Mouse (Mus musculus): ENCODE results near the gene Nav2.

DNA sequence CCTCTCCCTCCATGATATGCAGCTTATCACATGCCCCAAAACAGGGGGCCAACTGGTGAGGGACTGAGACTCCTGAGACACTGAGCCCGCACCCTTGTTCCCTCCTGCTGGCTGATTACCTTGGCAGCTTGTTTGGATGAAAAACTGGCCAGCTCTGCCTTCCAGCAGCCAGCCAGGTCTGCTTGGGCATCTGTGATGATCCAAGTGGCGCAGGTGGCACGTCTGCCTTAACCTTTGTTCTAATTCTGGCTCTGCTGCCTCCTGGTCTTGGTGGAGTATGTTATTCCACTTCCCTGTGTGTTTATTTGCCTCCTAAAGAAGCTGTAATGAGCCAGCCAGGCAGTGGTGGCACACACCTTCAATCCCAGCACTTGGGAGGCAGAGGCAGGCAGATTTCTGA lies 296.3 kb downstream of the Nav2 start:
- TF ChIP-seq CTCF (IDR thresholded peaks at IDR 0.05; ENCODE audit: low read depth, low read length) (no peak), TAL1 (conservative IDR thresholded peaks at IDR 0.05; ENCODE audit: low read depth, low read length) (no peak), GATA1 (IDR thresholded peaks at IDR 0.05; ENCODE audit: borderline replicate concordance, low read length) (no peak), POLR2AphosphoS5 (IDR thresholded peaks at IDR 0.05; ENCODE audit: insufficient replicate concordance, low read depth, low read length) (no peak), GATA2 (IDR thresholded peaks at IDR 0.05; ENCODE audit: borderline replicate concordance, low read depth, low read length) (no peak)
